Mouse (Mus musculus) MEL (cell line): ENCODE data around the gene Anks1. TPM values are rescaled to one million over a fixed set of nuclear protein-coding genes. Genes with fewer than 3 reads are reported as not detected.

ENCODE experiments used
- DNase-seq: peaks from one replicate; pipeline ENCODE4 v3.0.0; 2011; ENCODE audit warnings: low read depth, low spot score
- H3K27ac ChIP-seq: 2 replicates; pipeline ENCODE4 v1.5.1; 2012; ENCODE audit warnings: low read depth, mild to moderate bottlenecking, control low read depth, low read length, moderate library complexity; ENCODE audit not compliant: control insufficient read depth
- H3K27me3 ChIP-seq, 2 experiments: fragments of 150-350 bp in 1 of 2; sonication (generic) in 1 of 2; 2 replicates each; pipeline ENCODE4 v1.6.1; 2012; ENCODE audit warnings: low read length in 2 of 2, mild to moderate bottlenecking in 2 of 2, improper control_type of control experiment in 1 of 2, moderate library complexity in 1 of 2; ENCODE audit not compliant: insufficient read depth in 2 of 2, control insufficient read depth in 1 of 2
- H3K36me3 ChIP-seq, 2 experiments: 2 replicates each; pipeline ENCODE4 v1.6.1; 2012 to 2014; ENCODE audit warnings: low read length in 2 of 2, improper control_type of control experiment in 1 of 2, inconsistent platforms in 1 of 2, mild to moderate bottlenecking in 1 of 2; ENCODE audit not compliant: insufficient read depth in 2 of 2, control insufficient read depth in 1 of 2
- H3K4me1 ChIP-seq, 2 experiments: fragments of 150-350 bp in 1 of 2; sonication (generic) in 1 of 2; 2 replicates each; pipeline ENCODE4 v1.6.1; 2012; ENCODE audit warnings: low read length in 2 of 2, improper control_type of control experiment in 1 of 2, mild to moderate bottlenecking in 1 of 2; ENCODE audit not compliant: insufficient read depth in 2 of 2, control insufficient read depth in 1 of 2
- H3K4me3 ChIP-seq, 2 experiments: fragments of 150-350 bp in 1 of 2; sonication (generic) in 1 of 2; 2 replicates each; pipeline ENCODE4 v1.5.1; 2012; ENCODE audit warnings: low read depth in 2 of 2, low read length in 2 of 2, mild to moderate bottlenecking in 2 of 2, moderate library complexity in 2 of 2, control low read depth in 1 of 2, improper control_type of control experiment in 1 of 2; ENCODE audit not compliant: control insufficient read depth in 1 of 2, insufficient read depth in 1 of 2
- H3K79me2 ChIP-seq: 2 replicates; pipeline ENCODE4 v1.6.1; 2012; ENCODE audit warnings: mild to moderate bottlenecking, low read length, moderate library complexity; ENCODE audit not compliant: control insufficient read depth, poor library complexity, insufficient read depth
- H3K9ac ChIP-seq: 2 replicates; pipeline ENCODE4 v1.6.1; 2012; ENCODE audit warnings: low read depth, mild to moderate bottlenecking, control low read depth, low read length, moderate library complexity; ENCODE audit not compliant: control insufficient read depth, poor library complexity, severe bottlenecking
- H3K9me3 ChIP-seq: fragments of 150-350 bp; sonication (generic); replicated peaks from 2 replicates; pipeline ENCODE4 v1.6.1; 2012; ENCODE audit warnings: mild to moderate bottlenecking, low read length, improper control_type of control experiment, moderate library complexity; ENCODE audit not compliant: insufficient read depth
- BHLHE40 ChIP-seq: IDR thresholded peaks from 2 replicates; pipeline ENCODE4 v1.6.1; 2012; ENCODE audit warnings: low read depth, mild to moderate bottlenecking, inconsistent platforms, low read length, improper control_type of control experiment, borderline replicate concordance
- CHD2 ChIP-seq: IDR thresholded peaks from 2 replicates; pipeline ENCODE4 v1.6.1; 2011; ENCODE audit warnings: low read length, improper control_type of control experiment
- CTCF ChIP-seq, 3 experiments: IDR thresholded peaks in 2 of 3; conservative IDR thresholded peaks in 1 of 3; 2 replicates each; pipeline ENCODE4 v1.5.1; 2011 to 2012; ENCODE audit warnings: low read length in 3 of 3, low read depth in 2 of 3, mild to moderate bottlenecking in 2 of 3, improper control_type of control experiment in 1 of 3, inconsistent platforms in 1 of 3, mixed read lengths in 1 of 3, moderate library complexity in 1 of 3; ENCODE audit not compliant: control insufficient read depth in 1 of 3, insufficient read depth in 1 of 3, poor library complexity in 1 of 3, severe bottlenecking in 1 of 3
- ELF1 ChIP-seq: IDR thresholded peaks from 2 replicates; pipeline ENCODE4 v1.6.1; 2014; ENCODE audit warnings: low read depth, mild to moderate bottlenecking, inconsistent platforms, low read length, improper control_type of control experiment, moderate library complexity
- EP300 ChIP-seq, 2 experiments: IDR thresholded peaks; 2 replicates each; pipeline ENCODE4 v1.6.1; 2011; ENCODE audit warnings: improper control_type of control experiment in 2 of 2, low read length in 2 of 2, low read depth in 1 of 2, mild to moderate bottlenecking in 1 of 2
- ETS1 ChIP-seq: IDR thresholded peaks from 2 replicates; pipeline ENCODE4 v1.6.1; 2012; ENCODE audit warnings: low read depth, mild to moderate bottlenecking, inconsistent platforms, low read length, improper control_type of control experiment, moderate library complexity
- GABPA ChIP-seq: IDR thresholded peaks from 2 replicates; pipeline ENCODE4 v1.6.1; 2012; ENCODE audit warnings: low read depth, mild to moderate bottlenecking, inconsistent platforms, low read length, improper control_type of control experiment, moderate library complexity
- GATA1 ChIP-seq: IDR thresholded peaks from 2 replicates; pipeline ENCODE4 v1.6.1; 2011; ENCODE audit warnings: low read depth, low read length, improper control_type of control experiment
- HCFC1 ChIP-seq: IDR thresholded peaks from 2 replicates; pipeline ENCODE4 v1.6.1; 2012; ENCODE audit warnings: low read depth, mild to moderate bottlenecking, inconsistent platforms, low read length, improper control_type of control experiment, moderate library complexity
- KAT2A ChIP-seq: conservative IDR thresholded peaks from 2 replicates; pipeline ENCODE4 v1.6.1; 2012; ENCODE audit warnings: low read depth, low read length, improper control_type of control experiment, inconsistent platforms
- MAFK ChIP-seq: IDR thresholded peaks from 2 replicates; pipeline ENCODE4 v1.6.1; 2011; ENCODE audit warnings: low read depth, mild to moderate bottlenecking, low read length, improper control_type of control experiment, borderline replicate concordance
- MEF2A ChIP-seq: IDR thresholded peaks from 2 replicates; pipeline ENCODE4 v1.6.1; 2014; ENCODE audit warnings: low read depth, mild to moderate bottlenecking, inconsistent platforms, low read length, improper control_type of control experiment; ENCODE audit not compliant: poor library complexity, insufficient replicate concordance, severe bottlenecking; ENCODE audit errors: extremely low read depth
- MYB ChIP-seq: IDR thresholded peaks from 2 replicates; pipeline ENCODE4 v1.6.1; 2011; ENCODE audit warnings: mild to moderate bottlenecking, low read depth, low read length, improper control_type of control experiment
- NELFE ChIP-seq: IDR thresholded peaks from 2 replicates; pipeline ENCODE4 v1.6.1; 2011; ENCODE audit warnings: low read depth, low read length, improper control_type of control experiment
- NRF1 ChIP-seq: IDR thresholded peaks from 2 replicates; pipeline ENCODE4 v1.6.1; 2014; ENCODE audit warnings: low read depth, mild to moderate bottlenecking, inconsistent platforms, low read length, improper control_type of control experiment, moderate library complexity; ENCODE audit not compliant: poor library complexity, insufficient read depth, severe bottlenecking
- POLR2A ChIP-seq, 2 experiments: IDR thresholded peaks; 2 replicates each; pipeline ENCODE4 v1.6.1; 2011 to 2012; ENCODE audit warnings: low read length in 2 of 2, mild to moderate bottlenecking in 2 of 2, control low read depth in 1 of 2, improper control_type of control experiment in 1 of 2, low read depth in 1 of 2, moderate library complexity in 1 of 2; ENCODE audit not compliant: control insufficient read depth in 1 of 2, insufficient read depth in 1 of 2, poor library complexity in 1 of 2
- RAD21 ChIP-seq: IDR thresholded peaks from 2 replicates; pipeline ENCODE4 v1.6.1; 2011; ENCODE audit warnings: mild to moderate bottlenecking, low read depth, low read length, improper control_type of control experiment
- RCOR1 ChIP-seq: IDR thresholded peaks from 2 replicates; pipeline ENCODE4 v1.6.1; 2012; ENCODE audit warnings: low read depth, mild to moderate bottlenecking, inconsistent platforms, low read length, improper control_type of control experiment
- SMC3 ChIP-seq: IDR thresholded peaks from 2 replicates; pipeline ENCODE4 v1.6.1; 2011; ENCODE audit warnings: low read depth, low read length, improper control_type of control experiment
- TAL1 ChIP-seq: IDR thresholded peaks from 2 replicates; pipeline ENCODE4 v1.6.1; 2012; ENCODE audit warnings: mild to moderate bottlenecking, inconsistent platforms, low read length, moderate library complexity, mixed read lengths
- TBP ChIP-seq: IDR thresholded peaks from 2 replicates; pipeline ENCODE4 v1.8.0; 2011; ENCODE audit warnings: low read depth, low read length, improper control_type of control experiment
- TCF12 ChIP-seq: IDR thresholded peaks from 2 replicates; pipeline ENCODE4 v1.6.1; 2014; ENCODE audit warnings: low read depth, mild to moderate bottlenecking, inconsistent platforms, low read length, improper control_type of control experiment, moderate library complexity
- USF1 ChIP-seq: IDR thresholded peaks from 2 replicates; pipeline ENCODE4 v1.6.1; 2014; ENCODE audit warnings: low read depth, mild to moderate bottlenecking, inconsistent platforms, low read length, improper control_type of control experiment, moderate library complexity
- USF2 ChIP-seq, 2 experiments: IDR thresholded peaks; 2 replicates each; pipeline ENCODE4 v1.6.1; 2011 to 2012; ENCODE audit warnings: improper control_type of control experiment in 2 of 2, low read length in 2 of 2, borderline replicate concordance in 1 of 2, inconsistent platforms in 1 of 2, low read depth in 1 of 2, mild to moderate bottlenecking in 1 of 2; ENCODE audit not compliant: insufficient read depth in 1 of 2
- ZC3H11A ChIP-seq: IDR thresholded peaks from 2 replicates; pipeline ENCODE4 v1.6.1; 2012; ENCODE audit warnings: low read depth, mild to moderate bottlenecking, inconsistent platforms, low read length, improper control_type of control experiment
- ZKSCAN1 ChIP-seq: IDR thresholded peaks from 2 replicates; pipeline ENCODE4 v1.6.1; 2012; ENCODE audit warnings: low read depth, mild to moderate bottlenecking, inconsistent platforms, low read length, improper control_type of control experiment, moderate library complexity
- ZMIZ1 ChIP-seq: IDR thresholded peaks from 2 replicates; pipeline ENCODE4 v1.6.1; 2012; ENCODE audit warnings: low read depth, mild to moderate bottlenecking, inconsistent platforms, low read length, improper control_type of control experiment, moderate library complexity
- polyA plus RNA-seq, 2 experiments: library from polyadenylated mRNA; stranded (reverse) in 1 of 2; unstranded in 1 of 2; fragments of >175 nt in 1 of 2; fragments of >200 nt in 1 of 2; gene quantifications; 2 replicates each; pipeline versions ENCODE4 v1.2.1 to v1.2.4; 2012; ENCODE audit warnings: low replicate concordance in 2 of 2, low read depth in 1 of 2; ENCODE audit not compliant: insufficient read length in 2 of 2, insufficient read depth in 1 of 2, missing spikeins in 1 of 2
- total RNA-seq: library from RNA; depleted of rRNA; stranded (reverse); fragments of 300-350 nt; gene quantifications from 2 replicates; pipeline ENCODE4 v1.2.3, GENCODE M21; 2012

The Anks1 gene
- total and polyA plus RNA-seq, 3 experiments, result 11.9 to 15.9 TPM; not detected in 1

DNA sequence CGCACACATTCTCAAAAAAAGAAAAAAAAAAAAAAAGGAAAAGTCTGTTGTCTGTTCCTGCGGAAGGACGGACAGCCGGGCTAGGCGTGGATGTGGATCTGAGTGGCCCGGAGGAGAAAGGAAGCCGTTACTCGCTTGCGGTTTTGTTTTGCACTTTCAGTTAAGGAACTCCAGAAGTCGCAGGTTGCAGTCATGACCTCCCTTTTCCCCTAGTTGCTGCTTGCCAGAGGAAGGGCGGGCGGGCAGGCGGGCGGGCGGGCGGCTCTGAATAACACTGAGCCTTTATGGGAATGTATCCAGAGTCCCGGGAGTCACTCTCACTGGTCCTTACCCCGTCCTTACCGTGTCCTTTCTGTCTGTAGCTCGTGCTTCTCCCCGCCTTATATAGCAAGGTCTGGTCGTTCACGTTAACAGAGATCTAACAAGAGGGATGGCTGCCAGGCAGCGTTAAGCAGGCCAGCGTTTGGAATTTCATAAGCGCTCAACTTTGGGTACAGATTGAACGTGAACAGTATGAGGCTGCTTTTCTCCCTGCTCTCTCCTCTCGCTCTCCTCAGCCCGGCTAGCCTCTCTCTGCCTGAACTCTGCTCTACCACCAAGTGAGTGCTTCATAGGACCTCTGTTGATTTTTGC is 98.2 kb downstream of the Anks1 start:
- Histone ChIP-seq H3K4me1 (no peaks in the 10 kb centered on the region), H3K27me3 (no peaks in the 10 kb centered on the region), H3K27ac (no peak overlapping the region), H3K36me3 (no peaks in the 10 kb centered on the region), H3K79me2 (no peaks in the 10 kb centered on the region), H3K9ac (no peak overlapping the region), H3K4me3 (no peak overlapping the region), H3K9me3 (no peaks in the 10 kb centered on the region)
- TF ChIP-seq EP300 (IDR thresholded peaks at IDR 0.05; ENCODE audit: low read depth in 1 of 2, low read length in 2 of 2) (no peak), USF1 (no peak), ZMIZ1 (no peak), KAT2A (no peak), POLR2A (IDR thresholded peaks at IDR 0.05; ENCODE audit: control insufficient read depth in 1 of 2, insufficient read depth in 1 of 2, low read depth in 1 of 2, low read length in 2 of 2, poor library complexity in 1 of 2) (no peak), MYB (no peak), CHD2 (no peak), TBP (no peak), CTCF (IDR thresholded peaks at IDR 0.05 in 2 of 3, conservative IDR thresholded peaks at IDR 0.05 in 1 of 3; ENCODE audit: control insufficient read depth in 1 of 3, insufficient read depth in 1 of 3, low read depth in 2 of 3, low read length in 3 of 3, poor library complexity in 1 of 3, severe bottlenecking in 1 of 3) (no peak), RCOR1 (no peak), GABPA (no peak), RAD21 (no peak), TAL1 (no peak), SMC3 (no peak), HCFC1 (no peak), NELFE (no peak), TCF12 (no peak), MEF2A (no peak)
- DNase-seq, result no peak

DNA sequence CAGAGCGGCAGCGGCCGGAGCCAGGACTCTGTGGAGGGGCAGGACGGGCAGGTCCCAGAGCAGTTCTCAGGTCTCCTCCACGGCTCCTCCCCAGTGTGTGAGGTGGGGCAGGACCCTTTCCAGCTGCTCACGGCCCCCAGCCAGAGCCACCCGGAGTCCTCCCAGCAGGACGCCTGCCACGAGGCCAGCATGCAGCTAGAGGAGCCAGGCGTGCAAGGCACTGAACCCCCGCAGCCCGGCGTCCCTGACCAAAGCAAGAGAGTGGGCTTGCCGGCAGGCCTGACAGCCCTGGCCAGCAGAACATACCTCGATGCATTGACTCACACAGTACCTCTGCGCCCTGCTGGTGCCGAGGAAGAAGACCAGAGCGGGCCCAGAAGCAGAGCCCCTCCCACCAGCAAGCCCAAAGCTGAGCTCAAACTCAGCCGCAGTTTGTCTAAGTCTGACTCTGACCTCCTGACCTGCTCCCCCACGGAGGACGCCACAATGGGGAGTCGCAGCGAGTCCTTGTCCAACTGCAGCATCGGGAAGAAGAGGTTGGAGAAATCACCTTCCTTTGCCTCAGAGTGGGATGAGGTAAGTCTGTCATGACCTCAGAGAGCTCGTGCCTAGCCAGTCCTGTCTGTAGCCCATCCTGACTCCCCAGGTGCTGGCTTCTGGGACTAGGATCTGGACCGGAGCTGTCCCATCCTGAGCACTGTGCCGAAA is 98.9 kb downstream of the Anks1 start:
- Histone ChIP-seq H3K9me3 (no peaks in the 10 kb centered on the region), H3K27me3 (no peaks in the 10 kb centered on the region), H3K9ac (no peak overlapping the region), H3K4me3 (no peak overlapping the region), H3K27ac (no peak overlapping the region), H3K4me1 (no peaks in the 10 kb centered on the region), H3K79me2 (no peaks in the 10 kb centered on the region), H3K36me3 (no peaks in the 10 kb centered on the region)
- TF ChIP-seq NRF1, result no peak
- no peak for TF ChIP-seq ZC3H11A
- TF ChIP-seq NELFE, result no peak
- TF ChIP-seq SMC3, result no peak
- no peak for TF ChIP-seq ZKSCAN1
- TF ChIP-seq POLR2A (IDR thresholded peaks at IDR 0.05; ENCODE audit: control insufficient read depth in 1 of 2, insufficient read depth in 1 of 2, low read depth in 1 of 2, low read length in 2 of 2, poor library complexity in 1 of 2), result no peak
- no peak for TF ChIP-seq GATA1
- no peak for TF ChIP-seq MAFK
- no peak for TF ChIP-seq RAD21
- TF ChIP-seq GABPA, result no peak
- TF ChIP-seq TBP, result no peak
- TF ChIP-seq ETS1, result no peak
- no peak for TF ChIP-seq CHD2
- TF ChIP-seq ELF1, result no peak
- no peak for TF ChIP-seq BHLHE40
- no peak for TF ChIP-seq USF2 (IDR thresholded peaks at IDR 0.05; ENCODE audit: borderline replicate concordance in 1 of 2, insufficient read depth in 1 of 2, low read depth in 1 of 2, low read length in 2 of 2)
- no peak for DNase-seq
